Mouse (Mus musculus) frontal cortex, postnatal 36 days (tissue): ENCODE results near the gene Elp5.
"Not testable (repeated sequence)": the region's sequence is repeated elsewhere in the genome, so short reads cannot be mapped to it uniquely, and the experiment has no call there.

Experiments used
- DNase-seq, 2 experiments: peaks; one replicate each; pipeline ENCODE4 v3.0.0; 2022; ENCODE audit warnings: low spot score in 2 of 2

The Elp5 gene

GRCm38 (mm10) chr11:69982225-69982624, at the start of gene Elp5:
TSS of gene Elp5 (minus strand) at chr11:69982517.
- DNase-seq: no peak

- DNase-seq: no peak
These were observed 49.0 kb upstream of the Elp5 start for GRCm38 (mm10) chr11:70031321-70031670.

- no peak for DNase-seq
These were observed 48.5 kb upstream of the Elp5 start for GRCm38 (mm10) chr11:70030651-70031320.

DNA sequence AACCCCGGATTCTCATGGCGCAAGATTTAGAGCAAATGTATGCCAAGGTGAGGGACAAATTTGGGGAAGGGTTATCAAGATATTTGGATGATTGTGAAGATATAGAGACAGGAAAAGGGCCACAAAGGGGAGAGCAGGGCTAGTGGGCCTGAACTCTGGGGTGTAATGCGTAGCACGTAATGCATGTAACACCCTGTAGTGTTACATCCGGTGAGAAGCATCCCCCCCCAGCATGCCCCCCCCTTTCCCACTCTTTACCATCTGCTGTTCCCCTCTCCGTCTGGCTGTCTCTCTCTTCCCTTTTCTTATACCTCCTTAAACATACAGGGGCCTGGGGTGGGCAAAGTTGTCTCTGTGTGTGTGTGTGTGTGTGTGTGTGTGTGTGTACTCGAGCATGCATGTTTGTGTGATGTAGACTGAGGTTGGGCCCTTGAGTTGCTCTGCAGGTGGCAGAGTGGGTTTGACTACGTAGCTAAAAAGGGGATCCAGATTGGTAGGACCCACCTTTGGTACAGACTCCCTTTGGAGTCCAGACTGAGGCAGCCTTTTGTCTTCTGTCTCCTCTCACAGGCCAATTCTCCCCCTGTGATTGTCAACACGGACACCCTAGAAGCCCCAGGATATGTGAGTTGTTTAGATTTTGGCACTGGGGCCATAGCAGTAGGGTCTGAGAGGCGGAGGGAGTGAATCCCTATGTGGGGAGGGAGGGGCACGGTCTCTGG, 47.7 kb upstream of the Elp5 start:
- no peak for DNase-seq

GRCm38 (mm10) chr11:70029130-70029801, 46.9 kb upstream of the Elp5 start:
- peak; percentile 87 to 88 for DNase-seq

- no peak for DNase-seq
These were observed 46.2 kb upstream of the Elp5 start for GRCm38 (mm10) chr11:70028401-70029129.

- peak; percentile 46 to 52 for DNase-seq
These were observed 45.1 kb upstream of the Elp5 start for GRCm38 (mm10) chr11:70027397-70027796.

DNA sequence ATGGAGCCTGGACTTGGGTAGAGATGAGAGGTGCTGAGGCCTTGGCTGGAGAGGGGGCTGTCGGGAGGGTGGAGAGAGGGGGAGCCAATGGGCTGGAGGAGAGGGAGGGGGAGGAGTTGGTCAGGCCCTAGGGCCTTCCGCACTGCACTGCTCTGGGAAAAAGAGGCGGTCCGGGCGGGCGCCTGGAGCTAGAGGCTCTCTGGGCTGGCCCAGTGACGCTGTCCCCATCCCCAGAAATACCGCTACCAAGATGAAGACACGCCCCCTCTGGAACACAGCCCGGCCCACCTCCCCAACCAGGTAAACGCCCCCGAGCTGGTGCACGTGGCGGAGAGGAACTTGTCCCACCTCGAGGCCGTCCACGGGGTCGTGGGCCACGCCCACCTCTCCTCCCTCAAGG, 44.4 kb upstream of the Elp5 start:
- no peak for DNase-seq

- no peak for DNase-seq
These were observed 41.8 kb upstream of the Elp5 start for GRCm38 (mm10) chr11:70024151-70024514.

GRCm38 (mm10) chr11:70023481-70024150, 41.3 kb upstream of the Elp5 start:
- DNase-seq: no peak

DNA sequence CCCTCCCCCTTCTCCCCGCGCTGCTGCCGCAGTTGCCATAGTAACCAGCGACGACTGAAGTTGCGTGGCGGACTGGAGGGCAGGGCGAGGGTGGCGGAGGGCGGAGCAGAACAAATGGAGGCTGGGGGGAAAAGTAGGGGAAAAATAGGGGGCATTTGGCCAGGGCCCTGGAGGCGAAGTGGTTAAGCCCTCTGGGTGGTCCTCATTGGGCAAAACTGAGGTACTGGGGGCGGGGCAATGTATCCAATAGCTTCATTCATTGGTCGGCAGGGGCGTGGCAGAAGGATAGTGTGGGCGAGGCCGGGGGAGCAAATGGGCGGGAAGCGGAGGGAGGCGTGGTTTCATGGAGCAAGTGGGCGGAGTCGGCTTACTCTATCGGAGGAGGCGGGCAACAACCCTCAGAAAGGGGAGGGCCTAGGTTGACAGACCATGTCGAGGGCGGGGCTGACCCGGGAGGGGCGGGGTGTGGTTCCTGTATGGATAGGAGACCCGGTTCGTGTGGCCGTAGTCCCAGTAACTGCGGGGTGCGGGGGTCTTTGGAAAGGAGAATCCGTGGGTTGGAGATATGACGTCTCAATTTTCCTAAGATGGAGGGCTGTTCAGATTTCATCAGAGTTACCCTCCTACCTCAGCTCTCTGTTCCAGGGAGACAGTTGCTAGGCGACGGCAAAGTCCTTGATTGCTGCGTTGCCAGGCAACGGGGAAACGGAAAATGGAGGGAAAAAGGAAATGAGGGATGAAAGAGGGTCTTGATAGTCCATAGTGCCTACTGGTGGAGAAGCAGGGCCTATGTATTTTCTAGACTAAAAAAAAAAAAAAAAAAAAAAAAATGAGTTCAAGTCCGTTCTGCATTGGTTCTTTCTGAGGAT, 39.2 kb upstream of the Elp5 start:
- DNase-seq: peak; percentile 96

DNA sequence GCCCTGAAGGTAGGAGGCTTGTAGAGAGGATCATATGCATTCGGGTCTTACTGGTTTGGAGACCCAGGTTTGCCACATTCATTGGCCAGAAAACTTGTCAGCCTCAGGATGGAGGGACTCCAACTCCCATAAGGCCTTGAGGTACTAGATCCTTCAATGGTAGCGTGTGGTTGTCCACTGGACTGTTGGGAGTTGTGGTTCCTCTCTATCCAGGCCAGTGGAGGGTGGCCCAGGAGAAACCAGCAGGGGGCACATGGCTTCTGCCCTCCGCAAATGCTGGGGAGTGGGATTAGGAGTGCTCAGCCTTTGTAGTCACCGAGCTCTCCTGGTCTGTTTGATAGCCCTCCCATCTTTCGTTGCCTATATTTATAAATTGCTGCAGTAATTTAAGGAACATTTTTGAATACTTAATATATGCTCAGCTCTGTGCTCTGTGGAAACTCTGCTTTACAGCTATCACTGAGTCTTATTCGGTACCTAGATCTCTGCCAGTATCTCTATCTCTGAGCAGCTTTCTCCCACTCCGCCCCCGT, 38.5 kb upstream of the Elp5 start:
- peak; percentile 70 to 85 for DNase-seq

DNA sequence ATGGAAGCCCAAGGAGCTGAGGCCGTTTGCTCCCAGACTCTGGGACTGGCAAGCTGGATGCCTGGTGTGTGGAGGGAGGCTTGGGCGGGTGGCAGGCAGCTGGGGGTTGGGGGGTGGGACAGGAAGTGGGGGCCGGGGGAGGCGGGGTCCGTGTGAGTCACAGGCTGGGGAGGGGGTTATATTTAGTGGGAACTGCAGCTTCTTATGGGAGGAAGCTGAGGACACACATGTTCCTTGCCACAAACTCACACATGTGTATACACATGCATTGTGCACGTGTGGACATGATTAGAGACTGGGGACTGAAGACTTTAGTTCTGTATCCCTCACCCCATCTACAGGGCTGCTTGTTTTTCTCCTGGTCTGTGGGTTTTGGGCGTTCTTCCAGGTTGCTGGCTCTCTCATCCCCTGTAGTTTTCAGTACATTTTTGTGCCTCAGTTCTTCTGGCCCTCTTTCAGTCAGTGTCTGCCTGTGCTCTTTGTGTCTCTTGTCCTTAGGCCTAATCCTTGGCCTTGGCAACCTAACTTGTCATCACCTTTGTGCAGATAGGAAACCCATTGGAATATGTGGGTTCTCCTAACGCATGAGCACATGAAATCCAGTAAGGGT, 37.8 kb upstream of the Elp5 start:
- DNase-seq: no peak

- DNase-seq: no peak
These were observed 37.2 kb upstream of the Elp5 start for GRCm38 (mm10) chr11:70019495-70020021.

GRCm38 (mm10) chr11:70018131-70018990, 36.0 kb upstream of the Elp5 start:
- DNase-seq: peak; percentile 61 to 75

DNA sequence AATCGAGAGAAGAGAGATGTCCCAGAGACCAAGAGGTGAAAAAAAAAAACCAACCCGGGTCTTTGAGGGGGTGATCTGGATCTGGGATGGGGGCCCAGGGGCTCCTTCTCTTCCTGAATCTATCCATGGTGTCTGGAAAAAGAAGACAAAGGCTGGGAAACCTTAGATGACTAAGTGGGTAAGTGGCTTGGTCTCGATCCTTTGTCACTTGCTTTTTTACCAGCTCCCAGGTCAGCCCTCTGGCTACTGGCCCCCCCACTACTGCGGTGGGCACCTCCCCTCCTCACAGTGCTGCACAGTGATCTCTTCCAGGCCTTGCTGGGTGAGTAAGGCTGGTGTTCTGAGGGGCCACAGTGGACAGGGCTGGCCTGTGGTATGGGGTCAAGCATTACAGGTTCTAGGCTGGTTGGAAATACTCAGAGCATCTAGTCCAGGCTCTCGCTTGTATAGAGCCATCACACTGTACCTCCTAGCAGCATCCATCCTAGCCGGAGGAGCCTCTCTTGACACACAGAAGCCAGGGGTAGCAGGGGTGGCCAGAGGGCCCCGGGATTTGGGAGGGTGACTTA, 35.0 kb upstream of the Elp5 start:
- no peak for DNase-seq

DNA sequence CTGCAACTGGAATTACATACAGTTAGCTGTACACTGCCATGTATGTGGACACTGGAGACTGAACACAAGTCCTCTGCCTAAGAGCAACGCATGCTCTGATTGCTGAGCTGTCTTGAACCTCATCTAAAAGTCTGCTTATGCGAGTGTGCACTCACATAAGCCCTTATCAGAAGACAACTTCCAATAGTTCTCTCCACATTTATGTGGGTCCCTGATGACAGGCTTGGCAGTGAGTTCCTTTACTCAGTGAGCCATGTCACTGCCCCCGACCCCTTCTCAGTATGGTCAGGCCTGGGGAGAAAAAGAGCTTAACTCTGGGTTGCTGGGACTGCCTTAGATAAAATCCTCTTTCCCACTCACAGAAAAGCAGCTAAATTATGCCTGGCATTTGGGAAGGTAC, 34.4 kb upstream of the Elp5 start, which contains the start of gene Dlg4:
Dlg4 (plus strand) TSS at position 274 of the 400 bp plus-strand sequence.
- DNase-seq: no peak

- not testable (repeated sequence) for DNase-seq
These were observed 33.9 kb upstream of the Elp5 start for GRCm38 (mm10) chr11:70016177-70016576.
